Mouse (Mus musculus) neural tube, embryonic 15.5 days (tissue): ENCODE measurements around the gene Pgm3. TPM values are rescaled to one million over a fixed set of nuclear protein-coding genes. Genes with fewer than 3 reads are reported as not detected.

ENCODE experiments used
- polyA plus RNA-seq: library from polyadenylated mRNA; unstranded; fragments of >200 nt; fragmentation: Nextera tagmentation; extraction: Ambion mirVana; gene quantifications from 2 replicates; pipeline ENCODE4 v1.2.1, GENCODE M21; 2015

The Pgm3 gene
- polyA plus RNA-seq, 1 experiment from 2014 or later, result 32.2 TPM

Other genes with a start within 250 kb of the Pgm3 start
- 5.9 and 7.4 TPM in 2 replicates for gene Ube2cbp, start 106.9 kb downstream of the Pgm3 start, polyA plus RNA-seq
- 29.5 and 30.7 TPM in 2 replicates for gene Dop1a, start 104.7 kb downstream of the Pgm3 start, polyA plus RNA-seq
- gene Rwdd2a, start 149 bp upstream of the Pgm3 start, polyA plus RNA-seq, result 37.7 and 42.6 TPM in 2 replicates
- gene Me1, start 124.1 kb upstream of the Pgm3 start, polyA plus RNA-seq, result 47.1 and 54.1 TPM in 2 replicates
- gene Prss35, start 171.8 kb upstream of the Pgm3 start, polyA plus RNA-seq, result 11.0 and 12.4 TPM in 2 replicates